Mouse (Mus musculus) left cerebral cortex, adult 6 months (tissue): ENCODE measurements around the gene 2700097O09Rik. TPM values are rescaled to one million over a fixed set of nuclear protein-coding genes. Genes with fewer than 3 reads are reported as not detected.

Experiments used
- long read RNA-seq, 2 experiments: library from polyadenylated mRNA; unstranded; transcript quantifications; one replicate each; pipeline ENCODE4 v2.0.0; 2019 to 2020
- polyA plus RNA-seq: library from polyadenylated mRNA; unstranded; fragments of <200 nt; fragmentation: Nextera tagmentation; gene quantifications from 2 replicates; pipeline ENCODE4 v1.2.3, GENCODE M21; 2021

2700097O09Rik gene
- 11.2 and 11.5 TPM in 2 replicates for polyA plus RNA-seq
- long read RNA-seq, experiment 1, full-length matches to known transcripts: 9 of 25 reads
- long read RNA-seq, experiment 1, partial matches to known transcripts: 12 of 25 reads
- long read RNA-seq, experiment 1, other reads (novel, unspliced or antisense): 4 of 25 reads
- long read RNA-seq, experiment 2, transcript 2700097O09Rik-201 (8 exons, 1,105 nt): major isoform, 9 of 13 reads
- long read RNA-seq, experiment 2, partial matches to known transcripts: 1 of 13 reads
- long read RNA-seq, experiment 2, other reads (novel, unspliced or antisense): 3 of 13 reads

DNA sequence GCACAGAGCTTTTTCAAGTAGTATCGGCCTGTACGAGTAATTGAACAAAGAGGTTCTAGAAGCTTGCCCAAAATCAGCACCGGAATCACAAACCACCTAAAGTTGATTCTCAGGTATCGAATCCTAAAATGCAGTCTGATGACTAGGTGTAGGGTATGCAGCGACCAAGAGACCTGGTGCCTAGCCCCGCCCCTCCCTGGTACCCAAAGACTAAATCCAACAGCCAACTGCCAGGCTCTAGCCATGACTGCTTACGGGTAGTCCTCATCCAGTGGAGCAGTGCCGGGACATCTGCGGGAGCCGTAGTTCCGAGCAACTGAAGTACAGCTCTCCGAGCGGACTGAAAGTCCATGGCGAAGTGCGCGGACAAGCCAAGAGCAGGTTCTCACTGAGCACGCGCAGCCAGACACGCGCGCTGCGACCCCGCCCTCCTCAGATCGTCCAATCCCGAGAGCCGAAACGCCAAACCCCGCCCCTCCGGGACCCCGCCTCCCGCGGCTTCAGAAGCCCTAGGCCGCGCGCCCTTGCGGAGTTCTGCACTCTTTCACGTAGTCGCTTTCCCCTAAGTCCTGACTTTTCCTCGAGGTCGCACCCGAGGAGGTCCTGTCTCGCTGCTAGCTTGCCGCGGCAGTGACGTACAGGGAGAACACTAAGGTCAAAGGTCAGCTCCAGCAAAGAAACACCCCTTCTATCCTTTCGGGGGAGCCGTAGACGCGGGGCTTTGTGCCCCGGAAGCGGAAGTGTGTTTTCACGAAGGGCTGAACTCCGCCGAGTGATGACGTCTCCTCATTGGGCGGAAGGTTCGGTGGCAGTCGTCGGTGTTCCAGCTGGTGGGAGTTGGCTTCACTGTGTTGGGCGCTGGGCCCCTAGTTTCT, at the start of gene 2700097O09Rik, which contains the start of gene Srp54a:
Gene 2700097O09Rik (minus strand): TSS at position 385 of the 875 bp plus-strand sequence.
Gene Srp54a (plus strand): TSS at position 537 of the 875 bp plus-strand sequence.

DNA sequence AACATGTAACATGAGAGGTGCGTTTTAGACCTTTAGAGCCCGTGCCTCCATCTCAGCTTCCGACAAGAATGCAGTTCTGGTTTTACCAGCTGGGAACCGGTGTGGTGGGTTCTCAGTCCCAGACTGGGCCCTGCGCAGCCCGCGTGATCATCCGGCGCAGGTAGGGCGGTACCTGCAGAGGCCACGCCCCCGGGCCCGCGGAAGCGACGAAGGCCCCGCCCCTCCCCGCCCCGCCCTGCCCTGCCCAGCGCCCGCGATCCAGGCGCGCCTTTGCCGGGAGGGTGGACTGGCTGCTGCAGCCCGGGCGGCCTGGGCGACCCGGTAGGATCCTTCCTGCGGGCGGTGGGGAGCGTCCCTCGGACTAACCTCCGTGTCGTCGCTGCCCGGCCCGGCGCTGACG, 44.3 kb upstream of the 2700097O09Rik start, which contains the start of gene Fam177a:
Gene Fam177a (plus strand): TSS at position 228 of the 400 bp plus-strand sequence.

DNA sequence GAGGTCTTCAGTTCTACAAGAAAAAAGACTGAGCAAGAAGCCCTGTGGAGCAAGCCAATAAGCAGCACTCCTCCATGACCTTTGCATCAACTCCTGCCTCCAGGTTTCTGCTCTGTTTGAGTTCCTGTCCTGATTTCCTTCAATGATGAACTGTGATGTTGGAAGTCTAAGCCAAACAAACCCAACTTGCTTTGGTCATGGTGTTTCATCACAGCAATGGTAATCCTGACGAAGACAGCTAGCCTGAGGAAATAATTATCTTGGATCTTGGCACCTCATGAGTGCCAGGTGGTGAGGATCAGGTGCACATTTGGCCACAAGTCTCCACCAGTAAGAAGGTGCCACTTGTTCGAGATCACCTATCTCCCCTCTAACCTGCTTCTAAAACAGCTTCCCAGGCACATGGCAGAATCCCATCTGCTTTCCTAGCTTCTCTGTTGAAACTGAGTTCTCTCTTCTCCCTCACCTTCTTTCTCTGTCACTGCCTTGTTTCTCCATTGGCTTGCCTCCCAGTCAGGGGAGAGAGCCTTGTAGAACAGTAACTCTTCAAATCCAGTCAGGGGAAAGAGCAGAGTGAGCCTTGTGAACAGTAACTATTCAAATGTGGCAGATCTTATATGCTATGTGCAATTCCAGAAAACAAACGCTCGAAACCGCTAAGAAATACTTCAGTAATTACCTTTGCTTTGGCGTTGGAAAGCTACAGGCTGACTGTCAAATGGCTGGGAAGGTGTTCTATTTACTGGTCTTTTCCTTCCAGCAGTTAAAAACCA, 66.1 kb downstream of the 2700097O09Rik start, which contains the start of gene Baz1a:
Gene Baz1a (minus strand): TSS at position 723 of the 773 bp plus-strand sequence.

Other genes starting within 250 kb of the 2700097O09Rik start
- 94.3 and 126 TPM in 2 replicates for gene Cfl2, start 217.2 kb downstream of the 2700097O09Rik start, polyA plus RNA-seq
- gene Gm20403, start 93.6 kb downstream of the 2700097O09Rik start, polyA plus RNA-seq: not detected in 2 replicates
- 0.64 and 0.69 TPM in 2 replicates for gene Baz1a, start 65.8 kb downstream of the 2700097O09Rik start, polyA plus RNA-seq
- gene Srp54a, start 152 bp upstream of the 2700097O09Rik start, polyA plus RNA-seq: 79.2 and 140 TPM in 2 replicates
- 43.5 and 48.7 TPM in 2 replicates for gene Fam177a, start 44.4 kb upstream of the 2700097O09Rik start, polyA plus RNA-seq
- 41.2 and 46.7 TPM in 2 replicates for gene Srp54b, start 75.0 kb upstream of the 2700097O09Rik start, polyA plus RNA-seq
- gene 1700047I17Rik2, start 119.5 kb upstream of the 2700097O09Rik start, polyA plus RNA-seq: not detected in 2 replicates
- 52.2 and 80.8 TPM in 2 replicates for gene Srp54c, start 150.1 kb upstream of the 2700097O09Rik start, polyA plus RNA-seq
- 3.8 and 4.5 TPM in 2 replicates for gene 1110008L16Rik, start 219.5 kb upstream of the 2700097O09Rik start, polyA plus RNA-seq
- 9.7 and 11.8 TPM in 2 replicates for gene Ppp2r3c, start 222.9 kb upstream of the 2700097O09Rik start, polyA plus RNA-seq